ENCODE assay signal across 12 mouse cellular contexts in the genomic region with DNA sequence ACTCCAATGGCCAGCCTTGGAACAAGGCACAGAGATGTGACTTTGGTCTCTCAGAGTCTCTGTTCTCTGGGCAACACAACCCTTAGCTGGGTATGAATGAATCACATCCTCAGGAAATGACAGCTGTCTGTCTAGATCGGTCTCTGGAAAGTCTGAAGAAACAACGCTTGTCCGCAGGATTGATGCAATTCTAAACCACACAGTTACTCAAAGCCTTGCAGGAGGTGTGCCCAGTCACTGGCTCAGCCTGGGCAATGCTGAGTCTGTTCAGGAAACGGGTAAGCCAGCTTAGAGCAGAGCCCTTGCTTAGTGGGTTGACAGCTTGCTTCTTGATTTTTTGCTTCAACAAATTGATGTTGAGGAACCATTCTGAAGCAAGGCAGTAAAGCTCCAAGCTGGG. TPM values are rescaled to one million over a fixed set of nuclear protein-coding genes. Genes with fewer than 3 reads are reported as not detected.
DNase-seq lines count a peak whose midpoint lies in the region; ATAC-seq lines count a peak whose summit lies in the region.
"Had no signal": no experiment of that assay in that cellular context is flagged by ENCODE, and none has a peak within 500 bp of the region (broad histone marks: within the 10 kb centered on the region; RNA-seq: fewer than 3 reads in every experiment).

No protein-coding gene starts in this region.

- ATAC-seq in heart, embryonic 16.5 days (replicated peaks; ENCODE audit: extremely low read depth, insufficient read depth, low FRiP score) = no peak

- H3K9ac ChIP-seq in heart, embryonic 16.5 days (ENCODE audit: low read length) = no peak overlapping the region
- H3K9ac ChIP-seq: embryonic facial prominence, embryonic 12.5 days; forebrain, embryonic 15.5 days had no signal

- no peak overlapping the region for H3K4me3 ChIP-seq in heart, embryonic 16.5 days (ENCODE audit: low read length)
- H3K4me3 ChIP-seq in heart, embryonic 10.5 days = no peak overlapping the region
- H3K4me3 ChIP-seq: embryonic facial prominence, embryonic 12.5 days; forebrain, embryonic 15.5 days had no signal

- peaks cover 28% of the 10 kb centered on the region for H3K4me1 ChIP-seq in heart, embryonic 16.5 days (ENCODE audit: control insufficient read depth, insufficient read depth, low read length)
- H3K4me1 ChIP-seq in heart, embryonic 10.5 days = peaks cover 9% of the 10 kb centered on the region; the same call in 1 of the 2 replicates
- H3K4me1 ChIP-seq: embryonic facial prominence, embryonic 12.5 days; forebrain, embryonic 15.5 days had no signal

- peaks cover 6% of the 10 kb centered on the region for H3K9me3 ChIP-seq in heart, embryonic 16.5 days (replicated peaks; ENCODE audit: control insufficient read depth, low read length)
- no peaks in the 10 kb centered on the region for H3K9me3 ChIP-seq in heart, embryonic 10.5 days
- H3K9me3 ChIP-seq: embryonic facial prominence, embryonic 12.5 days; forebrain, embryonic 15.5 days had no signal

- intact Hi-C loops in left cerebral cortex, postnatal 25 days (cut with DNase I) = no loop called here

- H3K36me3 ChIP-seq in heart, embryonic 16.5 days (ENCODE audit: control insufficient read depth, insufficient read depth) = no peaks in the 10 kb centered on the region
- H3K36me3 ChIP-seq in heart, embryonic 10.5 days = no peaks in the 10 kb centered on the region
- H3K36me3 ChIP-seq: embryonic facial prominence, embryonic 12.5 days; forebrain, embryonic 15.5 days had no signal

- WGBS in heart, embryonic 16.5 days = 68% methylated on average over 4 of the region's 4 CpGs
- WGBS in heart, embryonic 10.5 days = 77% methylated on average over 4 of the region's 4 CpGs

- H3K4me2 ChIP-seq in heart, embryonic 16.5 days (ENCODE audit: low read depth, low read length) = no peak overlapping the region
- H3K4me2 ChIP-seq: embryonic facial prominence, embryonic 12.5 days; forebrain, embryonic 15.5 days; midbrain, embryonic 11.5 days had no signal

- H3K27me3 ChIP-seq in heart, embryonic 16.5 days (ENCODE audit: control insufficient read depth, insufficient read depth, low read length) = no peaks in the 10 kb centered on the region
- no peaks in the 10 kb centered on the region for H3K27me3 ChIP-seq in heart, embryonic 10.5 days (ENCODE audit: insufficient read depth, poor library complexity, severe bottlenecking)
- H3K27me3 ChIP-seq: embryonic facial prominence, embryonic 12.5 days; forebrain, embryonic 15.5 days had no signal

- peak overlapping the region; percentile 78 for H3K27ac ChIP-seq in heart, embryonic 16.5 days (ENCODE audit: low read length)
- no peak overlapping the region for H3K27ac ChIP-seq in heart, embryonic 10.5 days
- H3K27ac ChIP-seq: embryonic facial prominence, embryonic 12.5 days; forebrain, embryonic 15.5 days had no signal

- no peak for DNase-seq in heart, embryonic 10.5 days (ENCODE audit: low spot score)
- DNase-seq in CD4-positive, CD25-positive, alpha-beta regulatory T cell, adult 2 months (ENCODE audit: low read depth, low spot score) = peak; percentile 56
- peak; percentile 55 for DNase-seq in induced T-regulatory cell, adult 2 months (ENCODE audit: low read depth)
- peak; percentile 38 to 70 for DNase-seq in monocyte, adult 2 months (ENCODE audit: low read depth in 1 of 2, low spot score in 2 of 2)
- DNase-seq in B cell, adult 2 months = no peak
- DNase-seq in left cerebral cortex, postnatal 25 days (ENCODE audit: low spot score in 2 of 2) = no peak
- no peak for DNase-seq in cerebellum, postnatal 25 days
- DNase-seq: thymus, postnatal 36 days had no signal

RNA-seq across cellular contexts. Expression of gene Nt5e, which starts 53.7 kb away (rescaled TPM):
- polyA plus RNA-seq in heart, embryonic 16.5 days (2015; fragmentation: Nextera tagmentation; extraction: Ambion mirVana) = 4.6 and 5.8 TPM in 2 replicates
- polyA plus RNA-seq in heart, embryonic 10.5 days (2016; fragmentation: Nextera tagmentation; extraction: Ambion mirVana) = 1.9 and 2.4 TPM in 2 replicates
- 1 to 10 TPM; 2.7 to 4.6 TPM for total RNA-seq in left cerebral cortex, postnatal 25 days (2021)

Comparison
In these comparisons a context has a peak if more than half of its experiments do, and no peak if none do; other contexts are left out.
1. DNase-seq: peak in CD4-positive, CD25-positive, alpha-beta regulatory T cell, adult 2 months (single experiment), induced T-regulatory cell, adult 2 months (single experiment) and monocyte, adult 2 months (2 of 2); none in heart, embryonic 10.5 days (single experiment), B cell, adult 2 months (0 of 2), left cerebral cortex, postnatal 25 days (0 of 2) and cerebellum, postnatal 25 days (0 of 2).